Mouse (Mus musculus) embryonic facial prominence, embryonic 11.5 days (tissue): ENCODE measurements at regions not wholly inside any gene's neighbourhood (a gene's known extent, or its start where the extent isn't known, plus 50 kb on each side); places are given as distances from the start of the nearest gene placed in this dataset.
A peak's percentile ranks its signal among the peaks of the same experiment; 100 is the strongest.

Experiments used
- ATAC-seq: fragments of 200-750 bp; cut with Nextera tagmentation; replicated peaks from 2 replicates; pipeline ENCODE4 v1.8.0; 2017; ENCODE audit warnings: low read depth; ENCODE audit not compliant: insufficient number of reproducible peaks, low FRiP score, low TSS enrichment
- DNase-seq: peaks from one replicate; pipeline ENCODE4 v3.0.0-alpha.2; 2015; ENCODE audit warnings: low spot score
- H3K27ac ChIP-seq: fragments of 300-500 bp; sonication (generic); replicated peaks from 2 replicates; pipeline ENCODE4 v1.5.1; 2014; ENCODE audit warnings: mild to moderate bottlenecking, low read depth, low read length, control low read depth
- H3K27me3 ChIP-seq: fragments of 300-500 bp; sonication (generic); 2 replicates; pipeline ENCODE4 v1.6.1; 2014; ENCODE audit warnings: mild to moderate bottlenecking, low read length, moderate library complexity, mixed read lengths; ENCODE audit not compliant: control insufficient read depth, insufficient read depth
- H3K36me3 ChIP-seq: fragments of 300-500 bp; sonication (generic); replicated peaks from 2 replicates; pipeline ENCODE4 v1.6.1; 2014; ENCODE audit warnings: low read depth, mild to moderate bottlenecking, low read length, moderate library complexity, mixed read lengths; ENCODE audit not compliant: control insufficient read depth, insufficient read depth
- H3K4me1 ChIP-seq: fragments of 300-500 bp; sonication (generic); 2 replicates; pipeline ENCODE4 v1.6.1; 2014; ENCODE audit warnings: low read length, mixed read lengths; ENCODE audit not compliant: control insufficient read depth, insufficient read depth
- H3K4me2 ChIP-seq: fragments of 300-500 bp; sonication (generic); 2 replicates; pipeline ENCODE4 v1.6.1; 2014; ENCODE audit warnings: low read depth, mild to moderate bottlenecking, control low read depth, low read length, moderate library complexity
- H3K4me3 ChIP-seq: fragments of 300-500 bp; sonication (generic); 2 replicates; pipeline ENCODE4 v1.5.1; 2014; ENCODE audit warnings: low read depth, low read length, control low read depth
- H3K9ac ChIP-seq: fragments of 300-500 bp; sonication (generic); replicated peaks from 2 replicates; pipeline ENCODE4 v1.6.1; 2014; ENCODE audit warnings: mild to moderate bottlenecking, control low read depth, low read length
- H3K9me3 ChIP-seq: fragments of 300-500 bp; sonication (generic); replicated peaks from 2 replicates; pipeline ENCODE4 v1.6.1; 2016; ENCODE audit warnings: mild to moderate bottlenecking, low read length, inconsistent platforms, mixed read lengths; ENCODE audit not compliant: control insufficient read depth
- WGBS: fragments of 180-500 bp; shearing (Covaris S2); extraction: QIAGEN DNeasy Blood & Tissue Kit; methylation state at CpG from one replicate; pipeline ENCODE4 v1.1.7; 2014; 5-methylcytosine and 5-hydroxymethylcytosine counted together

GRCm38 (mm10) chr13:101215792-101216221, 382.6 kb upstream of the Slc30a5 start:
- Histone ChIP-seq H3K9me3 (no peaks in the 10 kb centered on the region), H3K27ac (no peak overlapping the region), H3K27me3 (no peaks in the 10 kb centered on the region), H3K4me1 (0 out of 2 replicates have a peak, but pooled peaks cover 2% of the 10 kb centered on the region), H3K36me3 (no peaks in the 10 kb centered on the region), H3K4me3 (no peak overlapping the region), H3K4me2 (peak overlapping the region; percentile 13; the same call in 1 of the 2 replicates), H3K9ac (no peak overlapping the region)
- WGBS, result 20% methylated on average over 11 of the region's 11 CpGs
- peak; percentile 58 for ATAC-seq
- DNase-seq, result peak; percentile 88

GRCm38 (mm10) chr13:101215131-101215641, 382.0 kb upstream of the Slc30a5 start:
- DNase-seq (no peak), ATAC-seq (0 out of 2 replicates have a peak, but pooled peaks have one; percentile 37)
- Histone ChIP-seq H3K9ac (no peak overlapping the region), H3K4me1 (0 out of 2 replicates have a peak, but pooled peaks cover 2% of the 10 kb centered on the region), H3K9me3 (no peaks in the 10 kb centered on the region), H3K4me3 (no peak overlapping the region), H3K36me3 (no peaks in the 10 kb centered on the region), H3K27ac (no peak overlapping the region), H3K27me3 (no peaks in the 10 kb centered on the region), H3K4me2 (no peak overlapping the region)
- 64% methylated on average over 5 of the region's 5 CpGs for WGBS

- no peak overlapping the region for H3K4me2 ChIP-seq
- H3K9me3 ChIP-seq, result no peaks in the 10 kb centered on the region
- H3K36me3 ChIP-seq, result no peaks in the 10 kb centered on the region
- ATAC-seq, result no peak
- H3K4me3 ChIP-seq, result no peak overlapping the region
- H3K27me3 ChIP-seq, result no peaks in the 10 kb centered on the region
- DNase-seq, result no peak
- WGBS, result 82% methylated on average over 2 of the region's 2 CpGs
- no peak overlapping the region for H3K9ac ChIP-seq
- H3K4me1 ChIP-seq, result 0 out of 2 replicates have a peak, but pooled peaks cover 2% of the 10 kb centered on the region
- no peak overlapping the region for H3K27ac ChIP-seq
Measured at GRCm38 (mm10) chr13:101214094-101214493, 380.9 kb upstream of the Slc30a5 start.

- Histone ChIP-seq H3K27me3 (no peaks in the 10 kb centered on the region), H3K4me3 (no peak overlapping the region), H3K27ac (no peak overlapping the region), H3K4me1 (0 out of 2 replicates have a peak, but pooled peaks cover 2% of the 10 kb centered on the region), H3K9ac (no peak overlapping the region), H3K9me3 (no peaks in the 10 kb centered on the region), H3K4me2 (no peak overlapping the region), H3K36me3 (no peaks in the 10 kb centered on the region)
- DNase-seq (peak; percentile 57), ATAC-seq (no peak)
- WGBS, result 54% methylated on average over 13 of the region's 13 CpGs
Measured at GRCm38 (mm10) chr13:101213121-101213916, 380.1 kb upstream of the Slc30a5 start.

GRCm38 (mm10) chr13:101212341-101212895, 379.2 kb upstream of the Slc30a5 start:
- H3K4me3 ChIP-seq, result no peak overlapping the region
- H3K9ac ChIP-seq, result no peak overlapping the region
- H3K9me3 ChIP-seq, result no peaks in the 10 kb centered on the region
- no peaks in the 10 kb centered on the region for H3K36me3 ChIP-seq
- WGBS, result 84% methylated on average over 5 of the region's 5 CpGs
- DNase-seq (no peak), ATAC-seq (no peak)
- H3K4me2 ChIP-seq, result no peak overlapping the region
- H3K4me1 ChIP-seq, result 0 out of 2 replicates have a peak, but pooled peaks cover 2% of the 10 kb centered on the region
- no peaks in the 10 kb centered on the region for H3K27me3 ChIP-seq
- no peak overlapping the region for H3K27ac ChIP-seq

- DNase-seq (no peak), ATAC-seq (no peak)
- Histone ChIP-seq H3K4me3 (no peak overlapping the region), H3K9me3 (no peaks in the 10 kb centered on the region), H3K36me3 (no peaks in the 10 kb centered on the region), H3K27ac (no peak overlapping the region), H3K9ac (no peak overlapping the region), H3K4me1 (no peaks in the 10 kb centered on the region), H3K27me3 (no peaks in the 10 kb centered on the region), H3K4me2 (no peak overlapping the region)
- 91% methylated on average over 9 of the region's 9 CpGs for WGBS
Measured at GRCm38 (mm10) chr13:101208788-101209187, 375.6 kb upstream of the Slc30a5 start.

- no peak overlapping the region for H3K27ac ChIP-seq
- no peak overlapping the region for H3K4me3 ChIP-seq
- DNase-seq, result no peak
Measured at GRCm38 (mm10) chr13:101203463-101203862, 370.2 kb upstream of the Slc30a5 start.

More at GRCm38 (mm10) chr13:101203463-101203862, 370.2 kb upstream of the Slc30a5 start:
- no peaks in the 10 kb centered on the region for H3K27me3 ChIP-seq
- H3K4me1 ChIP-seq, result no peaks in the 10 kb centered on the region
- no peaks in the 10 kb centered on the region for H3K36me3 ChIP-seq
- no peak for ATAC-seq
- no peak overlapping the region for H3K9ac ChIP-seq
- H3K9me3 ChIP-seq, result no peaks in the 10 kb centered on the region
- H3K4me2 ChIP-seq, result no peak overlapping the region
